Mouse (Mus musculus): ENCODE measurements around the gene 4931428F04Rik.

- TF ChIP-seq EP300 (IDR thresholded peaks at IDR 0.05; ENCODE audit: low read depth) (no peak), CTCF (IDR thresholded peaks at IDR 0.05; ENCODE audit: low read depth) (no peak)
Measured at GRCm38 (mm10) chr8:105257318-105258114, 32.1 kb downstream of the 4931428F04Rik start.

Data from liver, postnatal 0 days (tissue).